Mouse (Mus musculus) yolk sac, embryonic 10.5 days (tissue): Measurements from ENCODE around the gene A030005K14Rik.

Experiments used
- DNase-seq: peaks from one replicate; pipeline ENCODE4 v3.0.0-alpha.2; 2017; ENCODE audit warnings: low spot score

A030005K14Rik gene

GRCm38 (mm10) chr1:83036892-83037667, 22.1 kb downstream of the A030005K14Rik start:
- DNase-seq, result no peak

GRCm38 (mm10) chr1:83034509-83034908, 24.7 kb downstream of the A030005K14Rik start:
- no peak for DNase-seq

- no peak for DNase-seq
These were observed 26.7 kb downstream of the A030005K14Rik start for GRCm38 (mm10) chr1:83032508-83032907.

- no peak for DNase-seq
These were observed 27.2 kb downstream of the A030005K14Rik start for GRCm38 (mm10) chr1:83031950-83032349.

GRCm38 (mm10) chr1:83016556-83016955, 42.6 kb downstream of the A030005K14Rik start:
- DNase-seq, result no peak

GRCm38 (mm10) chr1:83015329-83015879, 43.8 kb downstream of the A030005K14Rik start:
- DNase-seq, result no peak

GRCm38 (mm10) chr1:83014477-83014876, 44.7 kb downstream of the A030005K14Rik start:
- DNase-seq, result no peak
